Mouse (Mus musculus): Measurements from ENCODE around the gene Sergef. TPM values are rescaled to one million over a fixed set of nuclear protein-coding genes. Genes with fewer than 3 reads are reported as not detected.

The Sergef gene
- polyA plus RNA-seq, 1 experiment from 2014 or later = 11.6 TPM

GRCm38 (mm10) chr7:46482099-46482531, 157.5 kb downstream of the Sergef start:
- H3K9me3 ChIP-seq (replicated peaks; ENCODE audit: control insufficient read depth, low read length) = no peaks in the 10 kb centered on the region
- no peaks in the 10 kb centered on the region for H3K27me3 ChIP-seq (ENCODE audit: control insufficient read depth, insufficient read depth, low read length)
- no peak for DNase-seq (ENCODE audit: low spot score)
- no peak for ATAC-seq (replicated peaks; ENCODE audit: insufficient number of reproducible peaks, low FRiP score, low TSS enrichment, low read depth)
- no peak overlapping the region for H3K27ac ChIP-seq (replicated peaks; ENCODE audit: low read depth, low read length)
- no peak overlapping the region for H3K9ac ChIP-seq (replicated peaks; ENCODE audit: low read length)
- 50% methylated on average over 2 of the region's 2 CpGs for WGBS
- H3K36me3 ChIP-seq (replicated peaks; ENCODE audit: control insufficient read depth, insufficient read depth, low read depth, low read length) = no peaks in the 10 kb centered on the region
- H3K4me1 ChIP-seq (ENCODE audit: control insufficient read depth, insufficient read depth, low read length) = no peaks in the 10 kb centered on the region
- H3K4me3 ChIP-seq (ENCODE audit: low read depth, low read length) = no peak overlapping the region
- no peak overlapping the region for H3K4me2 ChIP-seq (ENCODE audit: low read depth, low read length)

GRCm38 (mm10) chr7:46479793-46480192, 159.8 kb downstream of the Sergef start:
- 67% methylated on average over 6 of the region's 6 CpGs for WGBS
- Histone ChIP-seq H3K27me3 (ENCODE audit: control insufficient read depth, insufficient read depth, low read length) (no peaks in the 10 kb centered on the region), H3K4me2 (ENCODE audit: low read depth, low read length) (no peak overlapping the region), H3K4me3 (ENCODE audit: low read depth, low read length) (no peak overlapping the region), H3K4me1 (ENCODE audit: control insufficient read depth, insufficient read depth, low read length) (no peaks in the 10 kb centered on the region), H3K9me3 (replicated peaks; ENCODE audit: control insufficient read depth, low read length) (no peaks in the 10 kb centered on the region), H3K9ac (replicated peaks; ENCODE audit: low read length) (no peak overlapping the region), H3K27ac (replicated peaks; ENCODE audit: low read depth, low read length) (no peak overlapping the region), H3K36me3 (replicated peaks; ENCODE audit: control insufficient read depth, insufficient read depth, low read depth, low read length) (no peaks in the 10 kb centered on the region)
- ATAC-seq (replicated peaks; ENCODE audit: insufficient number of reproducible peaks, low FRiP score, low TSS enrichment, low read depth) (no peak), DNase-seq (ENCODE audit: low spot score) (no peak)

DNA sequence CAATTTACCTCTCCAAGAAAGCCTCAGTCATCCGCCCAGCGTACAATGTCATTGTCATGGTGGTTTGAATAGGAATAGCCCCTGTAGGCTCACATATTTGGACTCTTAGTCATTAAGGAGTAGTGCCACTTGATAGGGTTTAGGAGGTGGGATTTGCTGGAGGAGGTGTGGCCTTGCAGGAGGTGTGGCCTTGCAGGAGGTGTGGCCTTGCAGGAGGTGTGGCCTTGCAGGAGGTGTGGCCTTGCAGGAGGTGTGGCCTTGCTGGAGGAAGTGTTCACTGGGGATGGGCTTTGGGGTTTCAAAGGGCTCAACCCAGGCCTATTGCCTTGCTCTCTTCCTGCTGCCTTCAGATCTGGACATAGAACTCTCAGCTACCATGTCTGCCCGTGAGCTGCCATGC, 162.2 kb downstream of the Sergef start:
- WGBS = 89% methylated on average over 3 of the region's 3 CpGs
- no peak overlapping the region for H3K4me2 ChIP-seq (ENCODE audit: low read depth, low read length)
- H3K9ac ChIP-seq (replicated peaks; ENCODE audit: low read length) = no peak overlapping the region
- H3K27ac ChIP-seq (replicated peaks; ENCODE audit: low read depth, low read length) = no peak overlapping the region
- H3K4me3 ChIP-seq (ENCODE audit: low read depth, low read length) = no peak overlapping the region
- DNase-seq (ENCODE audit: low spot score) (no peak), ATAC-seq (replicated peaks; ENCODE audit: insufficient number of reproducible peaks, low FRiP score, low TSS enrichment, low read depth) (no peak)
- no peaks in the 10 kb centered on the region for H3K27me3 ChIP-seq (ENCODE audit: control insufficient read depth, insufficient read depth, low read length)
- H3K36me3 ChIP-seq (replicated peaks; ENCODE audit: control insufficient read depth, insufficient read depth, low read depth, low read length) = no peaks in the 10 kb centered on the region
- H3K4me1 ChIP-seq (ENCODE audit: control insufficient read depth, insufficient read depth, low read length) = no peaks in the 10 kb centered on the region
- H3K9me3 ChIP-seq (replicated peaks; ENCODE audit: control insufficient read depth, low read length) = no peaks in the 10 kb centered on the region

GRCm38 (mm10) chr7:46475464-46475863, 164.1 kb downstream of the Sergef start:
- Histone ChIP-seq H3K27me3 (ENCODE audit: control insufficient read depth, insufficient read depth, low read length) (no peaks in the 10 kb centered on the region), H3K4me1 (ENCODE audit: control insufficient read depth, insufficient read depth, low read length) (no peaks in the 10 kb centered on the region), H3K9ac (replicated peaks; ENCODE audit: low read length) (no peak overlapping the region), H3K27ac (replicated peaks; ENCODE audit: low read depth, low read length) (no peak overlapping the region), H3K9me3 (replicated peaks; ENCODE audit: control insufficient read depth, low read length) (no peaks in the 10 kb centered on the region), H3K4me3 (ENCODE audit: low read depth, low read length) (no peak overlapping the region), H3K4me2 (ENCODE audit: low read depth, low read length) (no peak overlapping the region), H3K36me3 (replicated peaks; ENCODE audit: control insufficient read depth, insufficient read depth, low read depth, low read length) (no peaks in the 10 kb centered on the region)
- DNase-seq (ENCODE audit: low spot score) (no peak), ATAC-seq (replicated peaks; ENCODE audit: insufficient number of reproducible peaks, low FRiP score, low TSS enrichment, low read depth) (no peak)
- 90% methylated on average over 5 of the region's 5 CpGs for WGBS

- no peak for DNase-seq (ENCODE audit: low spot score)
- Histone ChIP-seq H3K27me3 (ENCODE audit: control insufficient read depth, insufficient read depth, low read length) (no peaks in the 10 kb centered on the region), H3K4me2 (ENCODE audit: low read depth, low read length) (no peak overlapping the region), H3K4me1 (ENCODE audit: control insufficient read depth, insufficient read depth, low read length) (no peaks in the 10 kb centered on the region), H3K9ac (replicated peaks; ENCODE audit: low read length) (no peak overlapping the region), H3K27ac (replicated peaks; ENCODE audit: low read depth, low read length) (no peak overlapping the region), H3K4me3 (ENCODE audit: low read depth, low read length) (no peak overlapping the region), H3K36me3 (replicated peaks; ENCODE audit: control insufficient read depth, insufficient read depth, low read depth, low read length) (no peaks in the 10 kb centered on the region), H3K9me3 (replicated peaks; ENCODE audit: control insufficient read depth, low read length) (no peaks in the 10 kb centered on the region)
- 29% methylated on average over 9 of the region's 9 CpGs for WGBS
- no peak for ATAC-seq (replicated peaks; ENCODE audit: insufficient number of reproducible peaks, low FRiP score, low TSS enrichment, low read depth)
These were observed 166.5 kb downstream of the Sergef start for GRCm38 (mm10) chr7:46473141-46473540.

DNA sequence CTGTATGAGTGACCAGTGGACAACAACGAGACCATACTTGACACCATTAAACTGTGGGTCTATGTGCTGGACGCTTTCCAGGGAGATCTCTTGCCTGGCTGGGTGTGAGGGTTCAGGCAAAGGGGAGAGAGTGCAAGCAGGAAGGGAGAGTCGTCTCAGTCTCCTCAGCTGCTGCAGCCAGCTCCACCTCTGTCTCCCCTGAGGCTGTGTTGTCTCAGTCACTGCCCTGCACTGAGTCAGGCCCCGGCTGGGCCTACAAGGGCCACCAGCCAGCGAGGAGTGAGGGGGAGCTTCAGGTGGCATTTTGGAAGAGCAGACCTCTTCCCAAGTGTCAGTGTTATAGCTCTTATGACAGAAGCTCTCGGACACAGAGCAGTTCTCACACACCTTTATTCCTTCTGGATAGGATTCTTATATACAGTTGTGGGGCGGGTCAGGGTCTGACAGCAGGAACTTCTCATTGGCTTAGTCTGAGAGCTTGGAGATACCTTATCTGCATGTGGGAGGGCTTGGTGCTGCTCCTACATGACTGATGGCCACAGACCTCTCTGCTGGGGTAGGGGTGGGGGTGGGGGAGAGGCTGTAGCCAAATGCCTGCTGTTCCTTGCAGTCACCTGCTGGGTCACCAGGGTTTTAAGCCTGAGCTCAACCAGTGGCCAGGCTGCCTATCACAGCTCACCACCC, 168.4 kb downstream of the Sergef start:
- Histone ChIP-seq H3K36me3 (replicated peaks; ENCODE audit: control insufficient read depth, insufficient read depth, low read depth, low read length) (no peaks in the 10 kb centered on the region), H3K9ac (replicated peaks; ENCODE audit: low read length) (no peak overlapping the region), H3K4me1 (ENCODE audit: control insufficient read depth, insufficient read depth, low read length) (no peaks in the 10 kb centered on the region), H3K9me3 (replicated peaks; ENCODE audit: control insufficient read depth, low read length) (no peaks in the 10 kb centered on the region), H3K4me2 (ENCODE audit: low read depth, low read length) (no peak overlapping the region), H3K4me3 (ENCODE audit: low read depth, low read length) (no peak overlapping the region), H3K27me3 (ENCODE audit: control insufficient read depth, insufficient read depth, low read length) (no peaks in the 10 kb centered on the region), H3K27ac (replicated peaks; ENCODE audit: low read depth, low read length) (no peak overlapping the region)
- ATAC-seq (replicated peaks; ENCODE audit: insufficient number of reproducible peaks, low FRiP score, low TSS enrichment, low read depth) (no peak), DNase-seq (ENCODE audit: low spot score) (no peak)
- WGBS = 53% methylated on average over 7 of the region's 7 CpGs

- Histone ChIP-seq H3K36me3 (replicated peaks; ENCODE audit: control insufficient read depth, insufficient read depth, low read depth, low read length) (no peaks in the 10 kb centered on the region), H3K4me3 (ENCODE audit: low read depth, low read length) (no peak overlapping the region), H3K4me1 (ENCODE audit: control insufficient read depth, insufficient read depth, low read length) (no peaks in the 10 kb centered on the region), H3K4me2 (ENCODE audit: low read depth, low read length) (no peak overlapping the region), H3K9me3 (replicated peaks; ENCODE audit: control insufficient read depth, low read length) (no peaks in the 10 kb centered on the region), H3K27ac (replicated peaks; ENCODE audit: low read depth, low read length) (no peak overlapping the region), H3K9ac (replicated peaks; ENCODE audit: low read length) (no peak overlapping the region), H3K27me3 (ENCODE audit: control insufficient read depth, insufficient read depth, low read length) (no peaks in the 10 kb centered on the region)
- DNase-seq (ENCODE audit: low spot score) = no peak
- no peak for ATAC-seq (replicated peaks; ENCODE audit: insufficient number of reproducible peaks, low FRiP score, low TSS enrichment, low read depth)
- 91% methylated on average over 3 of the region's 3 CpGs for WGBS
These were observed 170.1 kb downstream of the Sergef start for GRCm38 (mm10) chr7:46469542-46469941.

- Histone ChIP-seq H3K9ac (replicated peaks; ENCODE audit: low read length) (no peak overlapping the region), H3K27ac (replicated peaks; ENCODE audit: low read depth, low read length) (no peak overlapping the region), H3K4me2 (ENCODE audit: low read depth, low read length) (no peak overlapping the region), H3K4me3 (ENCODE audit: low read depth, low read length) (no peak overlapping the region), H3K27me3 (ENCODE audit: control insufficient read depth, insufficient read depth, low read length) (no peaks in the 10 kb centered on the region), H3K4me1 (ENCODE audit: control insufficient read depth, insufficient read depth, low read length) (no peaks in the 10 kb centered on the region), H3K9me3 (replicated peaks; ENCODE audit: control insufficient read depth, low read length) (no peaks in the 10 kb centered on the region), H3K36me3 (replicated peaks; ENCODE audit: control insufficient read depth, insufficient read depth, low read depth, low read length) (no peaks in the 10 kb centered on the region)
- WGBS = 84% methylated on average over 7 of the region's 7 CpGs
- ATAC-seq (replicated peaks; ENCODE audit: insufficient number of reproducible peaks, low FRiP score, low TSS enrichment, low read depth) (no peak), DNase-seq (ENCODE audit: low spot score) (no peak)
These were observed 173.1 kb downstream of the Sergef start for GRCm38 (mm10) chr7:46466422-46466981.

Measured in embryonic facial prominence, embryonic 11.5 days (tissue).